Mouse (Mus musculus) liver, adult 2 months (tissue): ENCODE results near the gene Cyth3.

Experiments used
- CTCF ChIP-seq: fragments of 200-500 bp; IDR thresholded peaks from 2 replicates; pipeline ENCODE4 v1.5.1; 2011; ENCODE audit warnings: low read depth, low read length, control low read depth
- POLR2A ChIP-seq: fragments of 200-500 bp; IDR thresholded peaks from 2 replicates; pipeline ENCODE4 v1.6.1; 2011; ENCODE audit warnings: low read length, control low read depth; ENCODE audit not compliant: insufficient read depth; ENCODE audit errors: extremely low read depth

- TF ChIP-seq CTCF (no peak), POLR2A (no peak)
Measured at GRCm38 (mm10) chr5:143645976-143646375, 23.7 kb downstream of the Cyth3 start.
